Mouse (Mus musculus) liver, adult 2 months (tissue): ENCODE measurements around the gene Scnn1a. TPM values are rescaled to one million over a fixed set of nuclear protein-coding genes. Genes with fewer than 3 reads are reported as not detected.

Source experiments
- DNase-seq: peaks from one replicate; pipeline ENCODE4 v3.0.0-alpha.2; 2011; ENCODE audit warnings: low read depth, low spot score; ENCODE audit errors: extremely low read depth
- H3K27ac ChIP-seq: fragments of 200-500 bp; replicated peaks from 2 replicates; pipeline ENCODE4 v1.5.1; 2012; ENCODE audit warnings: low read depth, mild to moderate bottlenecking, control low read depth, inconsistent platforms, low read length; ENCODE audit not compliant: insufficient read depth
- H3K27me3 ChIP-seq: fragments of 200-500 bp; 2 replicates; pipeline ENCODE4 v1.6.1; 2012; ENCODE audit warnings: mild to moderate bottlenecking, moderate library complexity, low read length, inconsistent platforms; ENCODE audit not compliant: control insufficient read depth, insufficient read depth
- H3K36me3 ChIP-seq: fragments of 200-500 bp; 2 replicates; pipeline ENCODE4 v1.6.1; 2012; ENCODE audit warnings: low read length, inconsistent platforms; ENCODE audit not compliant: control insufficient read depth, insufficient read depth
- H3K4me1 ChIP-seq: fragments of 200-500 bp; 2 replicates; pipeline ENCODE4 v1.6.1; 2011; ENCODE audit warnings: low read length; ENCODE audit not compliant: control insufficient read depth, insufficient read depth
- H3K4me3 ChIP-seq: fragments of 200-500 bp; 2 replicates; pipeline ENCODE4 v1.5.1; 2011; ENCODE audit warnings: low read depth, mild to moderate bottlenecking, control low read depth, low read length, moderate library complexity; ENCODE audit not compliant: insufficient read depth
- H3K79me2 ChIP-seq: fragments of 200-500 bp; 2 replicates; pipeline ENCODE4 v1.6.1; 2012; ENCODE audit warnings: inconsistent platforms, mild to moderate bottlenecking, low read length, moderate library complexity; ENCODE audit not compliant: control insufficient read depth, insufficient read depth
- H3K9ac ChIP-seq: fragments of 200-500 bp; 2 replicates; pipeline ENCODE4 v1.6.1; 2012; ENCODE audit warnings: low read depth, mild to moderate bottlenecking, control low read depth, inconsistent platforms, low read length
- CTCF ChIP-seq: fragments of 200-500 bp; IDR thresholded peaks from 2 replicates; pipeline ENCODE4 v1.5.1; 2011; ENCODE audit warnings: low read depth, low read length, control low read depth
- POLR2A ChIP-seq: fragments of 200-500 bp; IDR thresholded peaks from 2 replicates; pipeline ENCODE4 v1.6.1; 2011; ENCODE audit warnings: low read length, control low read depth; ENCODE audit not compliant: insufficient read depth; ENCODE audit errors: extremely low read depth
- WGBS: fragments of 180-500 bp; shearing (Covaris S2); methylation state at CpG from one replicate; pipeline ENCODE4 v1.1.7; 2018; 5-methylcytosine and 5-hydroxymethylcytosine counted together
- polyA plus RNA-seq: library from polyadenylated mRNA; depleted of rRNA; stranded (reverse); fragments of >200 nt; gene quantifications from 2 replicates; pipeline ENCODE4 v1.2.3, GENCODE M21; 2012
- total RNA-seq: library from RNA; depleted of rRNA; stranded (reverse); fragments of >200 nt; gene quantifications from 2 replicates; pipeline ENCODE4 v1.2.3, GENCODE M21; 2014

Gene Scnn1a
- total and polyA plus RNA-seq, 2 experiments, result 3.0 to 24.8 TPM

- 0 out of 2 replicates have a peak, but pooled peaks cover 2% of the 10 kb centered on the region for H3K4me1 ChIP-seq
- H3K36me3 ChIP-seq, result no peaks in the 10 kb centered on the region
- WGBS, result 41% methylated on average over 7 of the region's 7 CpGs
- TF ChIP-seq CTCF, result no peak
- TF ChIP-seq POLR2A, result no peak
- no peaks in the 10 kb centered on the region for H3K79me2 ChIP-seq
- H3K27ac ChIP-seq, result no peak overlapping the region
- H3K9ac ChIP-seq, result no peak overlapping the region
- H3K27me3 ChIP-seq, result no peaks in the 10 kb centered on the region
- peak; percentile 79 for DNase-seq
- H3K4me3 ChIP-seq, result no peak overlapping the region
Observed at GRCm38 (mm10) chr6:125292256-125292655, 28.2 kb upstream of the Scnn1a start.

DNA sequence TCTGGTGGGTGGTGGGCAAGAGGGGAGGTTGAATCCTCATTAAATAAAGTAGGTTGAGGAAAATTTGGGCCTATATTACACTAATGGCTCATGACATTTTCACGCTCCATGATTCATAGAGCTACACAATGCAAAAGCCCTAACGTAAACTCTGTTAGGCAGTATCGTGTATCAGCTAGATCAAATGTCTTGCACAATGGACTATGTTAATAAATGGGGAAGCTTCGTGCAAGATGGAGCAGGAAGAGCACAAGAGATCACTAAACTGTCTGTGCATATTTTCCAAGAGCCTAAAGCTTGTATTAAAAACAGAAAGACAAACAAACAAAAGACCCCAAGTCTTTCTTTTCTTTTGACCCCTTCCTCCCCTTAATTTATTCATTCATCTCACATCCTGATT is 26.4 kb upstream of the Scnn1a start:
- DNase-seq, result no peak
- TF ChIP-seq CTCF, result no peak
- no peak for TF ChIP-seq POLR2A
- Histone ChIP-seq H3K27ac (no peak overlapping the region), H3K79me2 (no peaks in the 10 kb centered on the region), H3K9ac (no peak overlapping the region), H3K4me3 (no peak overlapping the region), H3K36me3 (no peaks in the 10 kb centered on the region), H3K4me1 (0 out of 2 replicates have a peak, but pooled peaks cover 2% of the 10 kb centered on the region), H3K27me3 (no peaks in the 10 kb centered on the region)
- WGBS, result 85% methylated on average over 4 of the region's 4 CpGs

DNA sequence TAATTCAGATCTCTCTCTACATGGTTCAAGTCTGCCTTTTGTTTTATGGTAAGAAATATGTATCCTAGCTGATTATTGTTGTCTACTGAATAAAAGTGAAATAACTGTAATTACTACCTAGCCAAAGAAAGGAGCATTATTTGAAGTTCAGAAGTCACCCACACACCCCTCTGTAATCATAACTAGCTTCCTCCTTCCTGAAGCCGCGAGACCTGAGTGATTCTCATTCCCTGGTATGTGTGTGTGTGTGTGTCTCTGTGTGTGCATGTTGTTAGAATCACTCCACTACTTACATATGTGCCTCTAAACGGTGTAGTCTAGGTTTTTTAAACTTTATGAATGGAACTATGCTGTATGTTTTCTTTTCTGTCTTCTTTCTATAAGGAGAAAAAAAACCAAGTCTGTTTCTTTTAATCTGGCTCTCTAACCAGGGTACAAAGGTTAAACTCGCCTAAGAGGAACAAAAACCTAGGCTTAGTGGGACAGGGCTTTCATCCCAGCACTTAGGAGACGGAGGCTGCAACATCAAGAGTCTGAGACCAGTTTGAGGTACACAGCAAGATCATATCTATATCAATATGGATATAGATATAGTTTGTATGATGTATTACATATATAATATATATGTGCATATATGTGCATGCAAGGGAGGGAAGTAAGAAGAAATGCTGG is 23.2 kb upstream of the Scnn1a start:
- 54% methylated on average over 5 of the region's 5 CpGs for WGBS
- no peak overlapping the region for H3K9ac ChIP-seq
- H3K27ac ChIP-seq, result no peak overlapping the region
- 0 out of 2 replicates have a peak, but pooled peaks cover 2% of the 10 kb centered on the region for H3K4me1 ChIP-seq
- H3K27me3 ChIP-seq, result no peaks in the 10 kb centered on the region
- no peak for TF ChIP-seq POLR2A
- no peak for TF ChIP-seq CTCF
- no peaks in the 10 kb centered on the region for H3K79me2 ChIP-seq
- peak; percentile 41 for DNase-seq
- H3K36me3 ChIP-seq, result no peaks in the 10 kb centered on the region
- H3K4me3 ChIP-seq, result no peak overlapping the region

- WGBS, result 89% methylated on average over 1 of the region's 1 CpGs
- Histone ChIP-seq H3K27me3 (no peaks in the 10 kb centered on the region), H3K4me1 (0 out of 2 replicates have a peak, but pooled peaks cover 2% of the 10 kb centered on the region), H3K27ac (no peak overlapping the region), H3K9ac (no peak overlapping the region), H3K79me2 (no peaks in the 10 kb centered on the region), H3K36me3 (no peaks in the 10 kb centered on the region), H3K4me3 (no peak overlapping the region)
- no peak for DNase-seq
- TF ChIP-seq POLR2A (no peak), CTCF (no peak)
Observed at GRCm38 (mm10) chr6:125300982-125301381, 19.5 kb upstream of the Scnn1a start.

DNA sequence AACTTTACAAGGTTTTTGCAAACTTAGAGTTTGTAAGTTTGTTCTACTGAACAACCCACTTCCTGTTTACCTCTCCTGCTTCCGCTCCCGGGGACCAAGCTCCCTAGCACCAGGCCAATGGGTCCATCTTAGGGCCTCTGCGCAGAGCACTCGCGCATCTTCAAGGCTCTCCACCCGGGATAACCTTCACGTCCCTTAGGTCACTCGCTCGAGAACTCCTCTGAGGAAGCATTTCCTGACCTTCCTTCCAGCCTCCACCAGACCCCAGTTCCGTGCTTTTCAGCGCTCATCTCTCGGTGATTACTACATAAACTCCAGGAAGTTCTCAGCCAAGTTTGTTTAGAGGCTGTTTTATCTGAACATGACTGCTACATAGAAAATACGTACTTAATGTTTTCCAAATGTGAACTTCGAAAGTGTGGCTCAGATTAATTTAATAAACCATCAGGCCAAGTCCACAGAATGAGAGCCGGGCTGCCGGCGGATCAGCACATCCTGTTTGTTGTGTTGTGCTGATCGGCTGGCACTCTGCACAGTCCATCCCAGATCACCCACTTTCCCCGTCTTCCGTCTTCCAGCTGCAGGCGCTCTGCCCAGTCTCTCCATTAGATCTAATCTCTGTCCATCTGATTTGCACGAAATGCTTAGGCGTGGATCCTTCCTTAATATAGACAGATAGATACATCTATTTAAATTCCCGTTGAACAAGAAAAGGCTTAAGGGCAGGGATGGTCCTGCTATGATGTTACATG is 18.1 kb upstream of the Scnn1a start:
- H3K27ac ChIP-seq, result peak overlapping the region; percentile 70
- peak; percentile 35 for DNase-seq

More for the DNA sequence above, 18.1 kb upstream of the Scnn1a start:
- WGBS, result 74% methylated on average over 24 of the region's 24 CpGs
- Histone ChIP-seq H3K4me1 (no peaks in the 10 kb centered on the region), H3K36me3 (peaks cover 2% of the 10 kb centered on the region; the same call in 1 of the 2 replicates), H3K9ac (no peak overlapping the region), H3K27me3 (no peaks in the 10 kb centered on the region), H3K4me3 (no peak overlapping the region), H3K79me2 (no peaks in the 10 kb centered on the region)
- no peak for TF ChIP-seq CTCF
- TF ChIP-seq POLR2A, result no peak
